8 mouse cellular contexts compared by ENCODE assay signal in genomic region chr3:58525652-58526407, GRCm38 (mm10). TPM values are rescaled to one million over a fixed set of nuclear protein-coding genes. Genes with fewer than 3 reads are reported as not detected.
A peak's percentile ranks its signal among the peaks of the same experiment; 100 is the strongest.
DNase-seq lines count a peak whose midpoint lies in the region; ATAC-seq and TF ChIP-seq lines count a peak whose summit lies in the region.

TSS of gene Eif2a (plus strand) at chr3:58525821.
TSS of gene Serp1 (minus strand) at chr3:58525892.

- in situ Hi-C loops in Patski (cut with MboI; ENCODE audit: low pct_unique_long_range_greater_than_20kb): no loop called here

- H3K36me3 ChIP-seq in hindbrain, embryonic 13.5 days: peaks cover 21% of the 10 kb centered on the region

- peak; percentile 98 for ATAC-seq in Patski
- peak; percentile 99 for ATAC-seq in hindbrain, embryonic 13.5 days (ENCODE audit: low FRiP score)

- under 1% methylated on average over 57 of the region's 57 CpGs for WGBS in hindbrain, embryonic 13.5 days

- H3K4me3 ChIP-seq in hindbrain, embryonic 13.5 days: peak within 1 kb of the TSS; percentile 92

- TF ChIP-seq CTCF in Patski (IDR thresholded peaks at IDR 0.05): no peak

- H3K9me3 ChIP-seq in hindbrain, embryonic 13.5 days: no peaks in the 10 kb centered on the region

- peak within 1 kb of the TSS; percentile 79 for H3K4me2 ChIP-seq in hindbrain, embryonic 13.5 days

- DNase-seq in Patski (ENCODE audit: low read depth, low spot score): peak; percentile 99
- DNase-seq in cerebellum, postnatal 14 days: peak; percentile 97 to 99
- peak; percentile 97 to 98 for DNase-seq in frontal cortex, postnatal 14 days (ENCODE audit: low spot score in 2 of 2)
- peak; percentile 92 to 93 for DNase-seq in layer of hippocampus, postnatal 25 days (ENCODE audit: extremely low spot score in 1 of 2, low spot score in 1 of 2)
- DNase-seq in lung, postnatal 25 days (ENCODE audit: low spot score): peak; percentile 99
- DNase-seq in retina, embryonic 14.5 days (ENCODE audit: low spot score): peak; percentile 97
- peak; percentile 97 for DNase-seq in thymus, postnatal 4 days

- no peaks in the 10 kb centered on the region for H3K27me3 ChIP-seq in Patski
- no peaks in the 10 kb centered on the region for H3K27me3 ChIP-seq in hindbrain, embryonic 13.5 days

- H3K4me1 ChIP-seq in hindbrain, embryonic 13.5 days (replicated peaks): peaks cover 22% of the 10 kb centered on the region

- peak within 1 kb of the TSS; percentile 95 for H3K27ac ChIP-seq in hindbrain, embryonic 13.5 days

- POLR2A ChIA-PET in Patski (lab: Charles Lee): no interaction called here

- H3K9ac ChIP-seq in hindbrain, embryonic 13.5 days: peak within 1 kb of the TSS; percentile 96

- CTCF ChIA-PET in Patski (lab: Charles Lee): no interaction called here

RNA-seq across cellular contexts. Expression of gene Eif2a, which starts in this region (rescaled TPM):
- polyA plus RNA-seq in Patski (2021): 85.4 TPM
- polyA plus RNA-seq in hindbrain, embryonic 13.5 days (2015; fragmentation: Nextera tagmentation; extraction: Ambion mirVana): 41.9 and 44.7 TPM in 2 replicates
- total RNA-seq in layer of hippocampus, postnatal 25 days (2021): 10 to 100 TPM; 47.5 to 48.9 TPM

RNA-seq across cellular contexts. Expression of gene Serp1, which starts in this region (rescaled TPM):
- polyA plus RNA-seq in Patski (2021): 107 TPM
- 73.7 and 79.9 TPM in 2 replicates for polyA plus RNA-seq in hindbrain, embryonic 13.5 days (2015; fragmentation: Nextera tagmentation; extraction: Ambion mirVana)
- 10 to 100 TPM; 24.9 to 27.5 TPM for total RNA-seq in layer of hippocampus, postnatal 25 days (2021)

Comparison
In these comparisons a context has a peak if more than half of its experiments do, and no peak if none do; other contexts are left out.
1. Peak in every context shown above with its lines: DNase-seq, ATAC-seq, H3K4me3 ChIP-seq and H3K27ac ChIP-seq.